Mouse (Mus musculus) hindbrain, embryonic 10.5 days (tissue): ENCODE measurements around the gene Ctsc. TPM values are rescaled to one million over a fixed set of nuclear protein-coding genes. Genes with fewer than 3 reads are reported as not detected.
"Not testable (repeated sequence)": the region's sequence is repeated elsewhere in the genome, so short reads cannot be mapped to it uniquely, and the experiment has no call there.

Experiments used
- DNase-seq: peaks from one replicate; pipeline ENCODE4 v3.0.0-alpha.2; 2017; ENCODE audit warnings: low spot score
- H3K27ac ChIP-seq: fragments of 300-500 bp; sonication (generic); 2 replicates; pipeline ENCODE4 v1.5.1; 2016; ENCODE audit warnings: mild to moderate bottlenecking, moderate library complexity
- H3K27me3 ChIP-seq: fragments of 300-500 bp; sonication (generic); 2 replicates; pipeline ENCODE4 v1.6.1; 2016; ENCODE audit warnings: mild to moderate bottlenecking; ENCODE audit not compliant: poor library complexity, insufficient read depth, severe bottlenecking
- H3K36me3 ChIP-seq: fragments of 300-500 bp; sonication (generic); 2 replicates; pipeline ENCODE4 v1.6.1; 2016; ENCODE audit warnings: mild to moderate bottlenecking, moderate library complexity
- H3K4me1 ChIP-seq: fragments of 300-500 bp; sonication (generic); replicated peaks from 2 replicates; pipeline ENCODE4 v1.6.1; 2016; ENCODE audit warnings: mild to moderate bottlenecking
- H3K4me3 ChIP-seq: fragments of 300-500 bp; sonication (generic); 2 replicates; pipeline ENCODE4 v1.5.1; 2016; ENCODE audit warnings: mild to moderate bottlenecking, moderate library complexity
- H3K9me3 ChIP-seq: fragments of 300-500 bp; sonication (generic); 2 replicates; pipeline ENCODE4 v1.6.1; 2016; ENCODE audit warnings: mild to moderate bottlenecking, moderate library complexity
- WGBS: fragments of 180-500 bp; shearing (Covaris S2); methylation state at CpG from one replicate; pipeline ENCODE4 v1.1.7; 2016; 5-methylcytosine and 5-hydroxymethylcytosine counted together
- polyA plus RNA-seq: library from polyadenylated mRNA; unstranded; fragments of >200 nt; fragmentation: Nextera tagmentation; extraction: Ambion mirVana; gene quantifications from 2 replicates; pipeline ENCODE4 v1.2.1, GENCODE M21; 2016

Gene Ctsc
- 22.1 and 22.2 TPM in 2 replicates for polyA plus RNA-seq

GRCm38 (mm10) chr7:88277858-88278627 lies at the start of gene Ctsc:
Gene Ctsc, plus strand, starts transcription at chr7:88278085.
- 3% methylated on average over 34 of the region's 34 CpGs for WGBS
- H3K4me1 ChIP-seq = peaks cover 13% of the 10 kb centered on the region; the same call in 1 of the 2 replicates
- peak; percentile 81 for DNase-seq
- H3K27me3 ChIP-seq = 0 out of 2 replicates have a peak, but pooled peaks cover 6% of the 10 kb centered on the region
- peak within 1 kb of the TSS; percentile 83 for H3K27ac ChIP-seq
- peak within 1 kb of the TSS; percentile 62 for H3K4me3 ChIP-seq
- H3K36me3 ChIP-seq = no peaks in the 10 kb centered on the region
- H3K9me3 ChIP-seq = no peaks in the 10 kb centered on the region

GRCm38 (mm10) chr7:88229051-88229450 lies 48.8 kb upstream of the Ctsc start:
- Histone ChIP-seq H3K27ac (no peak overlapping the region), H3K36me3 (no peaks in the 10 kb centered on the region), H3K27me3 (no peaks in the 10 kb centered on the region), H3K9me3 (no peaks in the 10 kb centered on the region), H3K4me3 (no peak overlapping the region), H3K4me1 (no peaks in the 10 kb centered on the region)
- no peak for DNase-seq
- WGBS = 70% methylated on average over 2 of the region's 2 CpGs

GRCm38 (mm10) chr7:88230121-88230520 lies 47.8 kb upstream of the Ctsc start:
- Histone ChIP-seq H3K4me3 (no peak overlapping the region), H3K36me3 (no peaks in the 10 kb centered on the region), H3K9me3 (no peaks in the 10 kb centered on the region), H3K4me1 (no peaks in the 10 kb centered on the region), H3K27ac (no peak overlapping the region), H3K27me3 (no peaks in the 10 kb centered on the region)
- WGBS = 91% methylated on average over 4 of the region's 4 CpGs
- no peak for DNase-seq

GRCm38 (mm10) chr7:88230756-88231522 lies 46.9 kb upstream of the Ctsc start:
- no peak for DNase-seq
- H3K9me3 ChIP-seq = no peaks in the 10 kb centered on the region
- H3K27ac ChIP-seq = no peak overlapping the region
- H3K4me1 ChIP-seq = no peaks in the 10 kb centered on the region
- 94% methylated on average over 7 of the region's 7 CpGs for WGBS
- H3K36me3 ChIP-seq = no peaks in the 10 kb centered on the region
- no peak overlapping the region for H3K4me3 ChIP-seq
- H3K27me3 ChIP-seq = no peaks in the 10 kb centered on the region

GRCm38 (mm10) chr7:88243059-88243458 lies 34.8 kb upstream of the Ctsc start:
- no peaks in the 10 kb centered on the region for H3K36me3 ChIP-seq
- no peaks in the 10 kb centered on the region for H3K9me3 ChIP-seq
- H3K4me3 ChIP-seq = no peak overlapping the region
- no peaks in the 10 kb centered on the region for H3K4me1 ChIP-seq
- 89% methylated on average over 3 of the region's 3 CpGs for WGBS
- no peaks in the 10 kb centered on the region for H3K27me3 ChIP-seq
- H3K27ac ChIP-seq = no peak overlapping the region
- DNase-seq = no peak

- H3K9me3 ChIP-seq = no peaks in the 10 kb centered on the region
- no peak for DNase-seq
- no peaks in the 10 kb centered on the region for H3K27me3 ChIP-seq
- H3K4me3 ChIP-seq = no peak overlapping the region
- no peaks in the 10 kb centered on the region for H3K36me3 ChIP-seq
- no peak overlapping the region for H3K27ac ChIP-seq
- no peaks in the 10 kb centered on the region for H3K4me1 ChIP-seq
Measured at GRCm38 (mm10) chr7:88244462-88244861, 33.4 kb upstream of the Ctsc start.

- not testable (repeated sequence) for H3K36me3 ChIP-seq, DNase-seq, H3K27ac ChIP-seq, H3K4me3 ChIP-seq, H3K4me1 ChIP-seq, H3K27me3 ChIP-seq, H3K9me3 ChIP-seq
- 94% methylated on average over 2 of the region's 2 CpGs for WGBS
Measured at GRCm38 (mm10) chr7:88250380-88250779, 27.5 kb upstream of the Ctsc start.

- no peak for DNase-seq
- H3K4me3 ChIP-seq = no peak overlapping the region
- 0 out of 2 replicates have a peak, but pooled peaks cover 4% of the 10 kb centered on the region for H3K9me3 ChIP-seq
- H3K27ac ChIP-seq = no peak overlapping the region
- no peaks in the 10 kb centered on the region for H3K36me3 ChIP-seq
- H3K27me3 ChIP-seq = no peaks in the 10 kb centered on the region
- WGBS = 62% methylated on average over 1 of the region's 1 CpGs
- no peaks in the 10 kb centered on the region for H3K4me1 ChIP-seq
Measured at GRCm38 (mm10) chr7:88251535-88251934, 26.4 kb upstream of the Ctsc start.

- H3K27me3 ChIP-seq = no peaks in the 10 kb centered on the region
- no peak for DNase-seq
- no peaks in the 10 kb centered on the region for H3K36me3 ChIP-seq
- 0 out of 2 replicates have a peak, but pooled peaks cover 4% of the 10 kb centered on the region for H3K9me3 ChIP-seq
- no peak overlapping the region for H3K27ac ChIP-seq
- no peaks in the 10 kb centered on the region for H3K4me1 ChIP-seq
- no peak overlapping the region for H3K4me3 ChIP-seq
Measured at GRCm38 (mm10) chr7:88252129-88252528, 25.8 kb upstream of the Ctsc start.

GRCm38 (mm10) chr7:88254884-88255283 lies 23.0 kb upstream of the Ctsc start:
- DNase-seq = no peak
- H3K36me3 ChIP-seq = no peaks in the 10 kb centered on the region
- H3K9me3 ChIP-seq = 0 out of 2 replicates have a peak, but pooled peaks cover 4% of the 10 kb centered on the region
- no peak overlapping the region for H3K27ac ChIP-seq
- H3K4me3 ChIP-seq = no peak overlapping the region
- H3K27me3 ChIP-seq = no peaks in the 10 kb centered on the region
- no peaks in the 10 kb centered on the region for H3K4me1 ChIP-seq

GRCm38 (mm10) chr7:88259155-88259925 lies 18.5 kb upstream of the Ctsc start:
- DNase-seq = no peak
- Histone ChIP-seq H3K9me3 (no peaks in the 10 kb centered on the region), H3K27ac (no peak overlapping the region), H3K4me3 (no peak overlapping the region), H3K36me3 (no peaks in the 10 kb centered on the region), H3K4me1 (no peaks in the 10 kb centered on the region), H3K27me3 (no peaks in the 10 kb centered on the region)
- WGBS = 75% methylated on average over 7 of the region's 7 CpGs

GRCm38 (mm10) chr7:88261799-88262198 lies 16.1 kb upstream of the Ctsc start:
- WGBS = 83% methylated on average over 4 of the region's 4 CpGs
- no peak overlapping the region for H3K4me3 ChIP-seq
- H3K27me3 ChIP-seq = no peaks in the 10 kb centered on the region
- no peaks in the 10 kb centered on the region for H3K4me1 ChIP-seq
- no peaks in the 10 kb centered on the region for H3K36me3 ChIP-seq
- no peaks in the 10 kb centered on the region for H3K9me3 ChIP-seq
- no peak overlapping the region for H3K27ac ChIP-seq
- DNase-seq = no peak

GRCm38 (mm10) chr7:88264861-88265260 lies 13.0 kb upstream of the Ctsc start:
- no peaks in the 10 kb centered on the region for H3K27me3 ChIP-seq
- H3K27ac ChIP-seq = no peak overlapping the region
- H3K4me1 ChIP-seq = no peaks in the 10 kb centered on the region
- DNase-seq = no peak
- WGBS = 83% methylated on average over 5 of the region's 5 CpGs
- H3K36me3 ChIP-seq = no peaks in the 10 kb centered on the region
- H3K9me3 ChIP-seq = no peaks in the 10 kb centered on the region
- no peak overlapping the region for H3K4me3 ChIP-seq
